Mouse (Mus musculus) lung, postnatal 10 days (tissue): ENCODE data around the gene Plcg2.
A peak's percentile ranks its signal among the peaks of the same experiment; 100 is the strongest.

Source experiments
- DNase-seq: peaks from one replicate; pipeline ENCODE4 v3.0.0; 2021

Gene Plcg2

GRCm38 (mm10) chr8:117488246-117489005 lies 9.7 kb upstream of the Plcg2 start:
- DNase-seq: no peak

- no peak for DNase-seq
Measured at GRCm38 (mm10) chr8:117493543-117493942, 4.5 kb upstream of the Plcg2 start.

GRCm38 (mm10) chr8:117494874-117495273 lies 3.2 kb upstream of the Plcg2 start:
- no peak for DNase-seq

GRCm38 (mm10) chr8:117498915-117499540 lies 937 bp downstream of the Plcg2 start:
- no peak for DNase-seq

GRCm38 (mm10) chr8:117500232-117500823 lies 2.2 kb downstream of the Plcg2 start:
- no peak for DNase-seq

GRCm38 (mm10) chr8:117501323-117501722 lies 3.2 kb downstream of the Plcg2 start:
- DNase-seq: no peak

GRCm38 (mm10) chr8:117503405-117504069 lies 5.4 kb downstream of the Plcg2 start:
- no peak for DNase-seq

- no peak for DNase-seq
Measured at GRCm38 (mm10) chr8:117507703-117508102, 9.6 kb downstream of the Plcg2 start.

- DNase-seq: no peak
Measured at GRCm38 (mm10) chr8:117516876-117517565, 18.9 kb downstream of the Plcg2 start.

- no peak for DNase-seq
Measured at GRCm38 (mm10) chr8:117517861-117518260, 19.8 kb downstream of the Plcg2 start.

GRCm38 (mm10) chr8:117518873-117519272 lies 20.8 kb downstream of the Plcg2 start:
- DNase-seq: no peak

- peak; percentile 16 for DNase-seq
Measured at GRCm38 (mm10) chr8:117526185-117526584, 28.1 kb downstream of the Plcg2 start.

GRCm38 (mm10) chr8:117527983-117528382 lies 29.9 kb downstream of the Plcg2 start:
- no peak for DNase-seq

- no peak for DNase-seq
Measured at GRCm38 (mm10) chr8:117529177-117529576, 31.1 kb downstream of the Plcg2 start.

GRCm38 (mm10) chr8:117532381-117532972 lies 34.4 kb downstream of the Plcg2 start:
- DNase-seq: no peak

- no peak for DNase-seq
Measured at GRCm38 (mm10) chr8:117536862-117537261, 38.8 kb downstream of the Plcg2 start.

GRCm38 (mm10) chr8:117537751-117538150 lies 39.7 kb downstream of the Plcg2 start:
- DNase-seq: no peak

- no peak for DNase-seq
Measured at GRCm38 (mm10) chr8:117542951-117543350, 44.9 kb downstream of the Plcg2 start.

GRCm38 (mm10) chr8:117543789-117544188 lies 45.7 kb downstream of the Plcg2 start:
- DNase-seq: no peak

- no peak for DNase-seq
Measured at GRCm38 (mm10) chr8:117545043-117545442, 47.0 kb downstream of the Plcg2 start.

GRCm38 (mm10) chr8:117546386-117546785 lies 48.3 kb downstream of the Plcg2 start:
- no peak for DNase-seq

- no peak for DNase-seq
Measured at GRCm38 (mm10) chr8:117547945-117548344, 49.9 kb downstream of the Plcg2 start.

- DNase-seq: peak; percentile 55
Measured at GRCm38 (mm10) chr8:117548453-117548852, 50.4 kb downstream of the Plcg2 start.
